Mouse (Mus musculus) right cerebral cortex, postnatal 36 days (tissue): ENCODE results near the gene Ttc28.

Experiments
- DNase-seq, 2 experiments: peaks; one replicate each; pipeline ENCODE4 v3.0.0; 2022; ENCODE audit warnings: low spot score in 2 of 2, mixed read lengths in 1 of 2

The Ttc28 gene

GRCm38 (mm10) chr5:111131561-111131960, 252.0 kb downstream of the Ttc28 start:
- DNase-seq = no peak

- no peak for DNase-seq
Observed at GRCm38 (mm10) chr5:111133150-111133549, 253.5 kb downstream of the Ttc28 start.

GRCm38 (mm10) chr5:111133754-111134153, 254.2 kb downstream of the Ttc28 start:
- no peak for DNase-seq

- DNase-seq = no peak
Observed at GRCm38 (mm10) chr5:111137283-111137682, 257.7 kb downstream of the Ttc28 start.

- DNase-seq = no peak
Observed at GRCm38 (mm10) chr5:111137742-111138141, 258.1 kb downstream of the Ttc28 start.

- DNase-seq = no peak
Observed at GRCm38 (mm10) chr5:111138239-111138833, 258.7 kb downstream of the Ttc28 start.

GRCm38 (mm10) chr5:111138927-111139565, 259.4 kb downstream of the Ttc28 start:
- no peak for DNase-seq

- DNase-seq = no peak
Observed at GRCm38 (mm10) chr5:111139622-111140021, 260.0 kb downstream of the Ttc28 start.

- DNase-seq = no peak
Observed at GRCm38 (mm10) chr5:111141139-111141885, 261.7 kb downstream of the Ttc28 start.

GRCm38 (mm10) chr5:111142837-111143236, 263.2 kb downstream of the Ttc28 start:
- no peak for DNase-seq

- DNase-seq = no peak
Observed at GRCm38 (mm10) chr5:111144411-111144810, 264.8 kb downstream of the Ttc28 start.

- DNase-seq = peak in 1 of 2 experiments; percentile 63
Observed at GRCm38 (mm10) chr5:111150581-111150980, 271.0 kb downstream of the Ttc28 start.

- DNase-seq = no peak
Observed at GRCm38 (mm10) chr5:111151882-111152759, 272.5 kb downstream of the Ttc28 start.

- no peak for DNase-seq
Observed at GRCm38 (mm10) chr5:111154586-111154985, 275.0 kb downstream of the Ttc28 start.

GRCm38 (mm10) chr5:111155271-111155670, 275.7 kb downstream of the Ttc28 start:
- no peak for DNase-seq

GRCm38 (mm10) chr5:111155928-111156327, 276.3 kb downstream of the Ttc28 start:
- DNase-seq = no peak

GRCm38 (mm10) chr5:111158266-111158665, 278.7 kb downstream of the Ttc28 start:
- no peak for DNase-seq

- DNase-seq = no peak
Observed at GRCm38 (mm10) chr5:111159628-111160321, 280.2 kb downstream of the Ttc28 start.

- DNase-seq = no peak
Observed at GRCm38 (mm10) chr5:111161146-111161930, 281.7 kb downstream of the Ttc28 start.

GRCm38 (mm10) chr5:111162857-111163256, 283.3 kb downstream of the Ttc28 start:
- no peak for DNase-seq
